Mouse (Mus musculus): ENCODE measurements around the gene Arhgap10. TPM values are rescaled to one million over a fixed set of nuclear protein-coding genes. Genes with fewer than 3 reads are reported as not detected.

The Arhgap10 gene
- total RNA-seq (2021): 10 to 100 TPM; 16.9 to 29.1 TPM
- 20.5 and 32.5 TPM in 2 replicates for polyA plus RNA-seq (2012; rRNA removed)
- long read RNA-seq, partial matches to known transcripts: 0 of 10 reads
- long read RNA-seq, other reads (novel, unspliced or antisense): 7 of 10 reads

GRCm38 (mm10) chr8:77517301-77518200, at the start of gene Arhgap10:
Gene Arhgap10, minus strand, starts transcription at chr8:77517953.
- DNase-seq: peak; percentile 95

- DNase-seq: peak; percentile 59
Measured at GRCm38 (mm10) chr8:77561441-77561840, 43.7 kb upstream of the Arhgap10 start.

GRCm38 (mm10) chr8:77552491-77552890, 34.7 kb upstream of the Arhgap10 start:
- DNase-seq: no peak

GRCm38 (mm10) chr8:77549881-77550580, 32.3 kb upstream of the Arhgap10 start:
- peak; percentile 60 for DNase-seq

- DNase-seq: peak; percentile 96
Measured at GRCm38 (mm10) chr8:77549121-77549706, 31.5 kb upstream of the Arhgap10 start, which contains the start of gene Prmt9. Gene Prmt9, plus strand, starts transcription at chr8:77549397.

GRCm38 (mm10) chr8:77545616-77546015, 27.9 kb upstream of the Arhgap10 start:
- DNase-seq: no peak

GRCm38 (mm10) chr8:77544428-77544827, 26.7 kb upstream of the Arhgap10 start:
- no peak for DNase-seq

GRCm38 (mm10) chr8:77543152-77543777, 25.5 kb upstream of the Arhgap10 start:
- DNase-seq: no peak

GRCm38 (mm10) chr8:77538256-77538655, 20.5 kb upstream of the Arhgap10 start:
- DNase-seq: no peak

- no peak for DNase-seq
Measured at GRCm38 (mm10) chr8:77536821-77537220, 19.1 kb upstream of the Arhgap10 start.

- peak; percentile 87 for DNase-seq
Measured at GRCm38 (mm10) chr8:77535026-77535595, 17.4 kb upstream of the Arhgap10 start.

- peak; percentile 39 for DNase-seq
Measured at GRCm38 (mm10) chr8:77534358-77534992, 16.7 kb upstream of the Arhgap10 start.

GRCm38 (mm10) chr8:77526130-77526529, 8.4 kb upstream of the Arhgap10 start:
- no peak for DNase-seq

GRCm38 (mm10) chr8:77524906-77525305, 7.2 kb upstream of the Arhgap10 start:
- DNase-seq: no peak

GRCm38 (mm10) chr8:77524018-77524615, 6.4 kb upstream of the Arhgap10 start:
- DNase-seq: peak; percentile 62

GRCm38 (mm10) chr8:77522984-77523383, 5.2 kb upstream of the Arhgap10 start:
- no peak for DNase-seq

GRCm38 (mm10) chr8:77521028-77521785, 3.5 kb upstream of the Arhgap10 start:
- DNase-seq: no peak

- no peak for DNase-seq
Measured at GRCm38 (mm10) chr8:77520601-77521000, 2.8 kb upstream of the Arhgap10 start.

- no peak for DNase-seq
Measured at GRCm38 (mm10) chr8:77518201-77519115, 705 bp upstream of the Arhgap10 start.
